Mouse (Mus musculus): ENCODE measurements around the gene Rfx8. TPM values are rescaled to one million over a fixed set of nuclear protein-coding genes. Genes with fewer than 3 reads are reported as not detected.

Gene Rfx8
- total RNA-seq, 2 experiments from 2014 or later, result not detected

GRCm38 (mm10) chr1:39740002-39740401 is 19.2 kb upstream of the Rfx8 start:
- DNase-seq (ENCODE audit: extremely low spot score in 1 of 2, low spot score in 2 of 2), result no peak
- intact Hi-C loops (cut with DNase I), result no loop called here

DNA sequence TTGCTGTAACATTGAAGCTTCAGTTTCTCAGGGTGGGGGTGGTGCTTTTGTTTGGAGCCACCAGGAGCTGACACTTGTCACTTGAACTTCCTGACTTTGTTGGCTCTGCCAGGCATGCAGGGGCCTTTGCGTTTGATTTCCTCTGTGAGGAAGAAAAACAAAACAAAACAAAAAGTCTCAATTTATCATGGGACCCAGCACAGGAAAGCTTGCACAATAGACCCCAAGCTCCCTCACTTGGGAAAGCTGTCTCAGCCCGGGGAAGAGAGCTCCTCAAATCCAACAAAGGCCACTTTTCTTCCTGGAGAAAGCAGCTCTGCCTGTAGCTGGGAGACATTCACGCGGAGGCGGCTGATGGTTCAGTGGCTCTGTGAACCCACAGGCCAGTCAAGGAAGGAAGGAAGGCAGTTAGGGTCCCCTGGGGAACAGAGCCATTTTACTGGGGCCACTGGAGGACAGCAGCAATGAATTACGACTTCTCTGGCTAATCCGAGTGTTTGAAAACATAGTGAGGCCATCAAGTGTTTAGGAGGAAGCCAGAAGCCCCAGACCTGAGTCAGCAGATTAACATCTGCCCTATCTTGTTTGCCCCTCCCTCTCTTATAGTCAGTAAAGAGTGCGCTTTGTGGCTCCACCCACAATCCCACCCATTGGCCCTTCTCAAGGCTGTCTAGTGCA is 15.3 kb upstream of the Rfx8 start:
- intact Hi-C loops (cut with DNase I), result no loop called here
- DNase-seq (ENCODE audit: extremely low spot score in 1 of 2, low spot score in 2 of 2), result peak in 1 of 2 experiments; percentile 62

- intact Hi-C loops (cut with DNase I), result no loop called here
- DNase-seq (ENCODE audit: extremely low spot score in 1 of 2, low spot score in 2 of 2), result no peak
Measured at GRCm38 (mm10) chr1:39735493-39735892, 14.7 kb upstream of the Rfx8 start.

- DNase-seq (ENCODE audit: extremely low spot score in 1 of 2, low spot score in 2 of 2), result no peak
- intact Hi-C loops (cut with DNase I), result no loop called here
Measured at GRCm38 (mm10) chr1:39734881-39735280, 14.1 kb upstream of the Rfx8 start.

- DNase-seq (ENCODE audit: extremely low spot score in 1 of 2, low spot score in 2 of 2), result no peak
- intact Hi-C loops (cut with DNase I), result no loop called here
Measured at GRCm38 (mm10) chr1:39734311-39734710, 13.5 kb upstream of the Rfx8 start.

GRCm38 (mm10) chr1:39733876-39734275 is 13.1 kb upstream of the Rfx8 start:
- intact Hi-C loops (cut with DNase I), result no loop called here
- DNase-seq (ENCODE audit: extremely low spot score in 1 of 2, low spot score in 2 of 2), result no peak

GRCm38 (mm10) chr1:39732081-39732480 is 11.3 kb upstream of the Rfx8 start:
- no peak for DNase-seq (ENCODE audit: extremely low spot score in 1 of 2, low spot score in 2 of 2)
- intact Hi-C loops (cut with DNase I), result no loop called here

- intact Hi-C loops (cut with DNase I), result no loop called here
- no peak for DNase-seq (ENCODE audit: extremely low spot score in 1 of 2, low spot score in 2 of 2)
Measured at GRCm38 (mm10) chr1:39731543-39731942, 10.7 kb upstream of the Rfx8 start.

DNA sequence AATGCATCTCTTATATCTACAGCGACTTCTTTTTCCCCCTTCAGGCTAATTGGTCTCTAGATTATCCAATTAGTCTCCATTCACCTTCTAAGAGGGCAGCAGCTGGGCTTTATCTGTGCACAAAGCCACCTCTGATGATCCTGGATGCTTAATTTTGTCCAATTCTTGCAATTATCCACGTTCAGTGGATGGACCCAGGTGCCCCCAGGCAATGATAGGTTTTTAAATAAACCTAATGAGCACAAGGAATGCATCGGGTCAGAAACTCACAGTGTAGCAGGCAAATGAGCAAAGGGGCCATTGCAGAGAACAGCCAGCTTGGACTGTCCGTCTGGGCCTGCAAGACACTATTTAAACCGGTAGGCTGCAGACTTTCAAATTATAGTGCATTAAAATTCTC is 10.1 kb upstream of the Rfx8 start:
- intact Hi-C loops (cut with DNase I), result no loop called here
- DNase-seq (ENCODE audit: extremely low spot score in 1 of 2, low spot score in 2 of 2), result no peak

- intact Hi-C loops (cut with DNase I), result no loop called here
- DNase-seq (ENCODE audit: extremely low spot score in 1 of 2, low spot score in 2 of 2), result no peak
Measured at GRCm38 (mm10) chr1:39729919-39730318, 9.1 kb upstream of the Rfx8 start.

GRCm38 (mm10) chr1:39721351-39721726 is 542 bp upstream of the Rfx8 start:
- DNase-seq (ENCODE audit: extremely low spot score in 1 of 2, low spot score in 2 of 2), result no peak
- intact Hi-C loops (cut with DNase I), result no loop called here

DNA sequence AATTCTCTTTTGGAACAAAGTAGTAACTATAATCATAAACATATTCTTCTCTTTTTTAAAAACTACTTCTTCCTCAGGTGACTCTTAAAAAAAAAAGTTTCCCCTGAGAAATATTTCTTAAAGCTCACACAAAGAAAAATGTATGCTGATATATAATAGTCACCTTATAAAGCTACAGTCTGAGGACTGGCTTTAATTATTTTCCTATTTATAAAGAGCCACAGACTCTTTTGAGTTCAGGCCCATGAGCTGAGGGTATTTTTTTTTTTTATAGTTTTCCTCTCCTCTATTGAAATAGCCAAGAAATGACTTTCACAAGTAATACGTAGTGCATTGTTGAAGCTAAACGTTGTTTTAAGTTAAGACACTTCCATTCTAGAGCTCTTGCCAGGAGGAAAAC is 611 bp downstream of the Rfx8 start:
- intact Hi-C loops (cut with DNase I), result no loop called here
- no peak for DNase-seq (ENCODE audit: extremely low spot score in 1 of 2, low spot score in 2 of 2)

- DNase-seq (ENCODE audit: extremely low spot score in 1 of 2, low spot score in 2 of 2), result no peak
- intact Hi-C loops (cut with DNase I), result no loop called here
Measured at GRCm38 (mm10) chr1:39715551-39715950, 5.2 kb downstream of the Rfx8 start.

GRCm38 (mm10) chr1:39714729-39715128 is 6.1 kb downstream of the Rfx8 start:
- intact Hi-C loops (cut with DNase I), result no loop called here
- DNase-seq (ENCODE audit: extremely low spot score in 1 of 2, low spot score in 2 of 2), result no peak

DNA sequence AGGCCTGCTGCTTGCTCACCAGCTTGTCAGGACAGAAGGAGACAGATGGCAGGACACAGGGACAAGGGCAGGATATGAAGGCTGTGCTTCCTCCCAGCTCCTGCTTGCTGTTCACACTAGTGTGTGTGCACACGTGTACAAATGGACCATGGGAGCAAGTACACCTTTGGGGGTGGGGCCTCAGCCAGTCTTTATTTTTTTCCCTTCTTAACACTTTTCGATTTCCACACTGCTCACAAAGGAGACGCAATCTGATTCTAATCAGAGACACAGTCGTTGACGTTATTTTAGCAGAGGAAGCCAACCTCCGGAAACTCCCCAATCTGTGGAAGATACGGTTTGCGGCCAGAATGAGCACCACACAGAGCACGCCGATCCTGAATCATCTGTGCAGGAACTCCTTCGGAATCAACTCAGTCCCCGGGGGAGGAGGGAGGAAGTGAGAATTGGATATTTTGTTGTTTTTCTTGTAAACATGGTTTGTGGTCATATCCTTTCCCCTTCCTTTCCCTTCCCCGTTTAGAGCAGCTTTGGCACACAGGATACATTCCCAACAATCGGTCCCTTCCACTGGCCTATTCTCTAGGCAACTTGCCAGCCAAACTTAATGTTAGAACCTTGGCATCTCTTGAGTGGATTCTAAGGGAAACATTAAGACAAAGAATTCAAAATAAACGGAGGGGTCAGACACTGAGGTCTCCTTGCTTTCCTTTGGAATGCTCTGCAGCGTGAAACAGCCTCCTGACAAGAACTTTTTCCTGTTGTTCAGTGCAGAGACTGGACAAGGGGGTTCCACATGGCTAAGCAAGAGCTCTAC is 6.7 kb downstream of the Rfx8 start:
- intact Hi-C loops (cut with DNase I), result no loop called here
- DNase-seq (ENCODE audit: extremely low spot score in 1 of 2, low spot score in 2 of 2), result peak in 1 of 2 experiments; percentile 72

DNA sequence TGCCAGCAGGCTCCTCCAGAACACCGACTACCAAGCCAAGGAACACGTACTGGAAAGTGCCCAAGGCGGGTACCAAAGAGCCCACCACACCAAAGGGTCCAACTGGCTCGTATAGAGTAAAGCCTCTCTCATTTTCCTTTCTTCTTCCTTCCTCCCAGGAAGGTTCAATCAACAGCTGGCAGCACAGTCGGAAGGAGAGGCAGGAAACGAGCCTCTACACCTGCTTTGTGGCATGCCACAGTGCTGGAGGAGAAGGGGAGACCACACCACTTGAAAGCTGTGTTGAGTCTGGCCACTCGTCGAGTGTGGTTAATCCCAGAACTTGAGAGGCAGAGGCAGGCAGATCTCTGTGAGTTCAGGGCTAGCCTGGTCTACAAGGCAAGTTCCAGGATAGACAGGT is 7.5 kb downstream of the Rfx8 start:
- intact Hi-C loops (cut with DNase I), result no loop called here
- DNase-seq (ENCODE audit: extremely low spot score in 1 of 2, low spot score in 2 of 2), result no peak

DNA sequence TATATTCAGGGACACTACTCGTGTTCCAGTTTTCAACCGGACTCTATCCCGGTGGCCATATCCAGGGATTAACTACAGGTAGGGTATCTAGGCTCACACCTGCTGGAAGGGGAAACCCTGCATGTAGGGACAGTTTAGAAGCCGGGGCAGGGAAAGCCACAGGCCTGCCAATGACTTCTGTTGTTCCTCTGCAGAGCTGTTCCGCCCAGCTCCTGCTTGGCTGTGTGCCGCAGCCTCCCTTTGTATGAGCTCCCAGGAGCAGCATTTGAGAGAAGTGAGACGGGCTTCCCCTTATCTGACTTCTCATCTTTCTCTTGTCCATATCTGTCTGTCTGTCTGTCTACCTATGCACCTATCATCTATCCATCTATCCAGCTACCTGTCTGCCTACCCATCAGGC is 8.5 kb downstream of the Rfx8 start:
- intact Hi-C loops (cut with DNase I), result no loop called here
- peak in 1 of 2 experiments; percentile 79 for DNase-seq (ENCODE audit: extremely low spot score in 1 of 2, low spot score in 2 of 2)

DNA sequence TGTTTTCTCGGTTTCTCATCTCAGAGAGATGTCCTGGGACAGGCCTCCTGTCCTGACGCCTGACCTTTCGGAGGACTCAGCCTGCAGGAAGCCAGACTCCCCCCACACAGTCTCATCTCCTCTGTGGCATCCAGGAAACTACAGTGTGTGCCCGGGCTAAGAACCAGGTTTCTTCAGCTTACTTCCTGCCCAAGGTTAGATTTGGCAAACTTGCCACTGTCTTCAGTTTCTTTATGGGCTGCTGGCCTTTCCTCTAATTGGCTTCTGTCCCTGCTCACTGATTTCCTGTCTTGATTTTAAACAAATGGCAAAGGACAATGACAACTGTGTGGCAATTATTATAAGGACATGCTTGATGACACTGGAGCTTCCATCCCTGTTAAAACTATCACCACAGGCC is 10.2 kb downstream of the Rfx8 start:
- DNase-seq (ENCODE audit: extremely low spot score in 1 of 2, low spot score in 2 of 2), result no peak
- intact Hi-C loops (cut with DNase I), result no loop called here

DNA sequence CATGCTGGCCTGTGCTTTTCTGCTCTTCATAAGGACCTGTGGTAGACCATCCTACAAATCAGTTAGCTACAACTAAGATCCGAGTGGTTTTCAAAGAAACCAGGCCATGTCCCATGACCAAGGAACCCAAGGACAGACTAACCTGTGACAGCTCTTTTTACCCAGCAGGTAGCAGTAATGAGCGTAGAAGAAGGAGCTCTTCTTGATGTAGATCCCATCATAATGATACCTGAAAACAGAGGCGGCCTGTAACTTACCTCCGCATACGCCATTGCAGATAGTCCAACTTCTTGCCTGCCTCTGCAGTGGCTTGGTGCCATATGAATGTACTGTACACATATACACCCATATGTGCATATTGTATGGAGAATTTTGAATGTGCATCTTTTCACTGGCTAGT is 10.8 kb downstream of the Rfx8 start:
- no peak for DNase-seq (ENCODE audit: extremely low spot score in 1 of 2, low spot score in 2 of 2)
- intact Hi-C loops (cut with DNase I), result no loop called here

DNA sequence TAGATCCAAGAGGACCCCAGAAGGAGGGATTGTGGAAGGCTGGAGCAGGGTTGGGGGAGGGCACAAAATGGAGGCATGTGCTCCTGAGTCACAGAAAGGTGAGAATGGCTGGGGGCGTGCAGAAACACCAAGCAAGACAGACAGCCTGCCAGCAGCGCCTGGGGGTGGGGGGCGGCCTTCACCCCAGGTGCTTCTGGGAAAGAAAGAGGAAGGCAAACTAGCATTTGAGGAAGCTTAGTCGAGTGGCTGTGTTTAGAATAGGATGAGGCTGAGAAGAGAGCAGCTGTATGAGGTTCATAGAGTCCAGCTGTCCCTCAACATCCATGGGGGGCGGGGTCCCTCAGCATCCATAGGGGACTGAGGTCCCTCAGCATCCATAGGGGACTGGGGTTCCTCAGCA is 12.0 kb downstream of the Rfx8 start:
- intact Hi-C loops (cut with DNase I), result no loop called here
- DNase-seq (ENCODE audit: extremely low spot score in 1 of 2, low spot score in 2 of 2), result no peak

Data from left cerebral cortex, postnatal 10 days (tissue).